Comparison of ENCODE assay signal across 17 mouse cellular contexts in genomic region chr15:10088691-10089090, GRCm38 (mm10).
DNase-seq lines count a peak whose midpoint lies in the region; ATAC-seq and TF ChIP-seq lines count a peak whose summit lies in the region.
"Had no signal": no experiment of that assay in that cellular context is flagged by ENCODE, and none has a peak within 500 bp of the region (broad histone marks: within the 10 kb centered on the region; RNA-seq: fewer than 3 reads in every experiment).

No protein-coding gene starts in this region.

- intact Hi-C loops in left cerebral cortex, postnatal 10 days (cut with DNase I), result no loop called here

- ATAC-seq in limb, embryonic 14.5 days (ENCODE audit: low FRiP score, low read depth), result no peak
- no peak for ATAC-seq in hindbrain, embryonic 13.5 days (ENCODE audit: low FRiP score)
- ATAC-seq: forebrain, embryonic 13.5 days; inflammation-experienced regulatory T-cells, adult 6 months; midbrain, embryonic 13.5 days had no signal

- H3K27ac ChIP-seq in limb, embryonic 14.5 days (replicated peaks; ENCODE audit: low read depth, low read length), result no peak overlapping the region
- H3K27ac ChIP-seq in limb, embryonic 10.5 days, result no peak overlapping the region
- no peak overlapping the region for H3K27ac ChIP-seq in hindbrain, embryonic 13.5 days
- H3K27ac ChIP-seq: embryonic facial prominence, embryonic 15.5 days; forebrain, embryonic 13.5 days; kidney, embryonic 15.5 days; limb, embryonic 15.5 days; midbrain, embryonic 13.5 days had no signal

- H3K4me2 ChIP-seq in limb, embryonic 14.5 days (replicated peaks; ENCODE audit: low read depth, low read length, severe bottlenecking), result no peak overlapping the region
- H3K4me2 ChIP-seq in hindbrain, embryonic 13.5 days, result no peak overlapping the region
- H3K4me2 ChIP-seq: embryonic facial prominence, embryonic 15.5 days; forebrain, embryonic 13.5 days; kidney, embryonic 15.5 days; limb, embryonic 15.5 days; lung, embryonic 14.5 days; midbrain, embryonic 13.5 days had no signal

- 65% methylated on average over 3 of the region's 3 CpGs for WGBS in limb, embryonic 14.5 days
- WGBS in limb, embryonic 10.5 days, result 87% methylated on average over 3 of the region's 3 CpGs
- WGBS in hindbrain, embryonic 13.5 days, result 79% methylated on average over 3 of the region's 3 CpGs

- no peak overlapping the region for H3K4me3 ChIP-seq in limb, embryonic 14.5 days (replicated peaks; ENCODE audit: low read length)
- no peak overlapping the region for H3K4me3 ChIP-seq in limb, embryonic 10.5 days
- no peak overlapping the region for H3K4me3 ChIP-seq in hindbrain, embryonic 13.5 days
- H3K4me3 ChIP-seq: embryonic facial prominence, embryonic 15.5 days; forebrain, embryonic 13.5 days; kidney, embryonic 15.5 days; limb, embryonic 15.5 days; midbrain, embryonic 13.5 days had no signal

- H3K9ac ChIP-seq in limb, embryonic 14.5 days (ENCODE audit: low read depth, low read length, severe bottlenecking), result no peak overlapping the region
- no peak overlapping the region for H3K9ac ChIP-seq in hindbrain, embryonic 13.5 days
- H3K9ac ChIP-seq: embryonic facial prominence, embryonic 15.5 days; forebrain, embryonic 13.5 days; kidney, embryonic 15.5 days; limb, embryonic 15.5 days; lung, embryonic 14.5 days; midbrain, embryonic 13.5 days had no signal

- H3K27me3 ChIP-seq in limb, embryonic 14.5 days (ENCODE audit: control insufficient read depth, insufficient read depth, low read length), result no peaks in the 10 kb centered on the region
- no peaks in the 10 kb centered on the region for H3K27me3 ChIP-seq in limb, embryonic 10.5 days (ENCODE audit: low read depth, poor library complexity, severe bottlenecking)
- no peaks in the 10 kb centered on the region for H3K27me3 ChIP-seq in hindbrain, embryonic 13.5 days
- H3K27me3 ChIP-seq: CH12.LX; embryonic facial prominence, embryonic 15.5 days; forebrain, embryonic 13.5 days; kidney, embryonic 15.5 days; limb, embryonic 15.5 days; midbrain, embryonic 13.5 days had no signal

- no peaks in the 10 kb centered on the region for H3K36me3 ChIP-seq in limb, embryonic 14.5 days (ENCODE audit: control insufficient read depth, insufficient read depth, low read length)
- H3K36me3 ChIP-seq in limb, embryonic 10.5 days, result no peaks in the 10 kb centered on the region
- H3K36me3 ChIP-seq in hindbrain, embryonic 13.5 days, result no peaks in the 10 kb centered on the region
- H3K36me3 ChIP-seq: embryonic facial prominence, embryonic 15.5 days; kidney, embryonic 15.5 days; limb, embryonic 15.5 days; midbrain, embryonic 13.5 days had no signal

- no peaks in the 10 kb centered on the region for H3K4me1 ChIP-seq in limb, embryonic 14.5 days (ENCODE audit: control insufficient read depth, insufficient read depth, low read length)
- H3K4me1 ChIP-seq in limb, embryonic 10.5 days, result no peaks in the 10 kb centered on the region
- H3K4me1 ChIP-seq in hindbrain, embryonic 13.5 days (replicated peaks), result no peaks in the 10 kb centered on the region
- H3K4me1 ChIP-seq: embryonic facial prominence, embryonic 15.5 days; forebrain, embryonic 13.5 days; kidney, embryonic 15.5 days; limb, embryonic 15.5 days; midbrain, embryonic 13.5 days had no signal

- DNase-seq in adrenal gland, adult (ENCODE audit: inconsistent age in 2 of 2, low spot score in 1 of 2), result peak; percentile 5 to 90
- DNase-seq in adrenal gland, postnatal 4 days (ENCODE audit: low spot score in 2 of 2), result no peak
- DNase-seq in limb, embryonic 14.5 days (ENCODE audit: low spot score), result peak; percentile 24
- DNase-seq in limb, embryonic 10.5 days (ENCODE audit: low spot score), result no peak
- DNase-seq in gastrocnemius, adult 18-20 months (ENCODE audit: low spot score), result peak; percentile 43
- DNase-seq in skeletal muscle tissue, adult 2 months (ENCODE audit: low read depth, low spot score), result peak; percentile 60
- DNase-seq in left cerebral cortex, postnatal 10 days (ENCODE audit: extremely low spot score in 1 of 2, low spot score in 2 of 2), result no peak
- DNase-seq: cerebellum, adult 18-20 months; lung, embryonic 14.5 days had no signal

- H3K9me3 ChIP-seq in limb, embryonic 14.5 days (ENCODE audit: control insufficient read depth, low read length), result no peaks in the 10 kb centered on the region
- H3K9me3 ChIP-seq in limb, embryonic 10.5 days (replicated peaks), result no peaks in the 10 kb centered on the region
- no peaks in the 10 kb centered on the region for H3K9me3 ChIP-seq in hindbrain, embryonic 13.5 days
- H3K9me3 ChIP-seq: embryonic facial prominence, embryonic 15.5 days; forebrain, embryonic 13.5 days; kidney, embryonic 15.5 days; limb, embryonic 15.5 days; midbrain, embryonic 13.5 days had no signal

- TF ChIP-seq POLR2A in limb, embryonic 14.5 days (IDR thresholded peaks at IDR 0.05; ENCODE audit: borderline replicate concordance, extremely low read depth, insufficient read depth, insufficient read length), result no peak

Comparison
In these comparisons a context has a peak if more than half of its experiments do, and no peak if none do; other contexts are left out.
1. DNase-seq: peak in adrenal gland, adult (2 of 2), limb, embryonic 14.5 days (single experiment), gastrocnemius, adult 18-20 months (single experiment) and skeletal muscle tissue, adult 2 months (single experiment); none in adrenal gland, postnatal 4 days (0 of 2), limb, embryonic 10.5 days (single experiment) and left cerebral cortex, postnatal 10 days (0 of 2).